Mouse (Mus musculus): ENCODE data around the gene Pygb. TPM values are rescaled to one million over a fixed set of nuclear protein-coding genes. Genes with fewer than 3 reads are reported as not detected.
A peak's percentile ranks its signal among the peaks of the same experiment; 100 is the strongest.

Pygb gene
- 212 and 233 TPM in 2 replicates for polyA plus RNA-seq (2015; fragmentation: Nextera tagmentation; extraction: Ambion mirVana)

GRCm38 (mm10) chr2:150786251-150787180 is at the start of gene Pygb:
Pygb (plus strand) TSS chr2:150786735.
- peak; percentile 91 for ATAC-seq (replicated peaks; ENCODE audit: insufficient number of reproducible peaks, insufficient read depth, low FRiP score, low read depth)
- WGBS = 2% methylated on average over 57 of the region's 58 CpGs
- peaks cover 14% of the 10 kb centered on the region; the same call in 1 of the 2 replicates for H3K36me3 ChIP-seq

GRCm38 (mm10) chr2:150737881-150738280 is 48.7 kb upstream of the Pygb start:
- ATAC-seq (replicated peaks; ENCODE audit: insufficient number of reproducible peaks, insufficient read depth, low FRiP score, low read depth) = no peak
- no peaks in the 10 kb centered on the region for H3K4me1 ChIP-seq (replicated peaks)
- 70% methylated on average over 9 of the region's 9 CpGs for WGBS
- no peaks in the 10 kb centered on the region for H3K36me3 ChIP-seq
- H3K27ac ChIP-seq = no peak overlapping the region
- no peak overlapping the region for H3K9ac ChIP-seq
- H3K9me3 ChIP-seq (replicated peaks) = no peaks in the 10 kb centered on the region
- no peak overlapping the region for H3K4me2 ChIP-seq
- H3K4me3 ChIP-seq = no peak overlapping the region
- H3K27me3 ChIP-seq = no peaks in the 10 kb centered on the region

More at GRCm38 (mm10) chr2:150786251-150787180, at the start of gene Pygb:
- peak within 1 kb of the TSS; percentile 70 for H3K4me2 ChIP-seq
- peak within 1 kb of the TSS; percentile 82 for H3K4me3 ChIP-seq
- H3K4me1 ChIP-seq (replicated peaks) = peaks cover 29% of the 10 kb centered on the region
- H3K27me3 ChIP-seq = no peaks in the 10 kb centered on the region
- peak within 1 kb of the TSS; percentile 85 for H3K9ac ChIP-seq
- peak within 1 kb of the TSS; percentile 95 for H3K27ac ChIP-seq
- no peaks in the 10 kb centered on the region for H3K9me3 ChIP-seq (replicated peaks)

GRCm38 (mm10) chr2:150740145-150740841 is 46.2 kb upstream of the Pygb start:
- Histone ChIP-seq H3K9ac (no peak overlapping the region), H3K4me1 (replicated peaks) (no peaks in the 10 kb centered on the region), H3K27ac (no peak overlapping the region), H3K9me3 (replicated peaks) (no peaks in the 10 kb centered on the region), H3K36me3 (no peaks in the 10 kb centered on the region), H3K4me3 (no peak overlapping the region), H3K4me2 (no peak overlapping the region), H3K27me3 (no peaks in the 10 kb centered on the region)
- ATAC-seq (replicated peaks; ENCODE audit: insufficient number of reproducible peaks, insufficient read depth, low FRiP score, low read depth) = no peak
- 66% methylated on average over 10 of the region's 10 CpGs for WGBS

GRCm38 (mm10) chr2:150741405-150741804 is 45.1 kb upstream of the Pygb start:
- Histone ChIP-seq H3K27me3 (no peaks in the 10 kb centered on the region), H3K9me3 (replicated peaks) (no peaks in the 10 kb centered on the region), H3K9ac (no peak overlapping the region), H3K27ac (no peak overlapping the region), H3K36me3 (no peaks in the 10 kb centered on the region), H3K4me2 (no peak overlapping the region), H3K4me3 (no peak overlapping the region), H3K4me1 (replicated peaks) (no peaks in the 10 kb centered on the region)
- ATAC-seq (replicated peaks; ENCODE audit: insufficient number of reproducible peaks, insufficient read depth, low FRiP score, low read depth) = no peak
- 46% methylated on average over 4 of the region's 4 CpGs for WGBS

GRCm38 (mm10) chr2:150745016-150745415 is 41.5 kb upstream of the Pygb start:
- H3K4me3 ChIP-seq = no peak overlapping the region
- H3K9me3 ChIP-seq (replicated peaks) = no peaks in the 10 kb centered on the region
- 69% methylated on average over 7 of the region's 7 CpGs for WGBS
- ATAC-seq (replicated peaks; ENCODE audit: insufficient number of reproducible peaks, insufficient read depth, low FRiP score, low read depth) = no peak
- no peak overlapping the region for H3K4me2 ChIP-seq
- H3K36me3 ChIP-seq = no peaks in the 10 kb centered on the region
- H3K9ac ChIP-seq = no peak overlapping the region
- H3K27ac ChIP-seq = no peak overlapping the region
- H3K4me1 ChIP-seq (replicated peaks) = peaks cover 7% of the 10 kb centered on the region
- H3K27me3 ChIP-seq = no peaks in the 10 kb centered on the region

GRCm38 (mm10) chr2:150748854-150749253 is 37.7 kb upstream of the Pygb start, which contains the start of gene Entpd6:
Entpd6 (plus strand) TSS chr2:150749042.
- Histone ChIP-seq H3K4me3 (peak within 1 kb of the TSS; percentile 69), H3K27ac (peak within 1 kb of the TSS; percentile 88), H3K4me1 (replicated peaks) (peaks cover 24% of the 10 kb centered on the region), H3K9ac (peak within 1 kb of the TSS; percentile 77), H3K4me2 (peak within 1 kb of the TSS; percentile 98), H3K27me3 (no peaks in the 10 kb centered on the region), H3K36me3 (peaks cover 9% of the 10 kb centered on the region; the same call in 1 of the 2 replicates), H3K9me3 (replicated peaks) (no peaks in the 10 kb centered on the region)
- under 1% methylated on average over 30 of the region's 30 CpGs for WGBS
- peak; percentile 97 for ATAC-seq (replicated peaks; ENCODE audit: insufficient number of reproducible peaks, insufficient read depth, low FRiP score, low read depth)

- WGBS = under 1% methylated on average over 24 of the region's 24 CpGs
- H3K9ac ChIP-seq = peak overlapping the region; percentile 77
- peak overlapping the region; percentile 98 for H3K4me2 ChIP-seq
- H3K27ac ChIP-seq = peak overlapping the region; percentile 88
- ATAC-seq (replicated peaks; ENCODE audit: insufficient number of reproducible peaks, insufficient read depth, low FRiP score, low read depth) = peak; percentile 72
- no peaks in the 10 kb centered on the region for H3K27me3 ChIP-seq
- no peaks in the 10 kb centered on the region for H3K9me3 ChIP-seq (replicated peaks)
- H3K4me3 ChIP-seq = peak overlapping the region; percentile 69
- peaks cover 9% of the 10 kb centered on the region; the same call in 1 of the 2 replicates for H3K36me3 ChIP-seq
- peaks cover 26% of the 10 kb centered on the region for H3K4me1 ChIP-seq (replicated peaks)
These were observed 37.3 kb upstream of the Pygb start for GRCm38 (mm10) chr2:150749283-150749682.

- 63% methylated on average over 13 of the region's 13 CpGs for WGBS
These were observed 36.2 kb upstream of the Pygb start for GRCm38 (mm10) chr2:150750129-150750979.

GRCm38 (mm10) chr2:150755016-150755415 is 31.5 kb upstream of the Pygb start:
- H3K27me3 ChIP-seq = no peaks in the 10 kb centered on the region
- H3K4me3 ChIP-seq = no peak overlapping the region
- no peak overlapping the region for H3K4me2 ChIP-seq
- no peak for ATAC-seq (replicated peaks; ENCODE audit: insufficient number of reproducible peaks, insufficient read depth, low FRiP score, low read depth)
- peaks cover 20% of the 10 kb centered on the region for H3K4me1 ChIP-seq (replicated peaks)
- peaks cover 44% of the 10 kb centered on the region for H3K36me3 ChIP-seq
- H3K9ac ChIP-seq = no peak overlapping the region
- H3K9me3 ChIP-seq (replicated peaks) = no peaks in the 10 kb centered on the region
- H3K27ac ChIP-seq = no peak overlapping the region
- 89% methylated on average over 3 of the region's 3 CpGs for WGBS

More at GRCm38 (mm10) chr2:150750129-150750979, 36.2 kb upstream of the Pygb start:
- Histone ChIP-seq H3K27ac (no peak overlapping the region), H3K4me2 (peak overlapping the region; percentile 98), H3K9ac (no peak overlapping the region), H3K36me3 (peaks cover 9% of the 10 kb centered on the region; the same call in 1 of the 2 replicates), H3K4me1 (replicated peaks) (peaks cover 26% of the 10 kb centered on the region), H3K4me3 (peak overlapping the region; percentile 69; the same call in 1 of the 2 replicates), H3K9me3 (replicated peaks) (no peaks in the 10 kb centered on the region), H3K27me3 (no peaks in the 10 kb centered on the region)
- ATAC-seq (replicated peaks; ENCODE audit: insufficient number of reproducible peaks, insufficient read depth, low FRiP score, low read depth) = no peak

GRCm38 (mm10) chr2:150761476-150761875 is 25.1 kb upstream of the Pygb start:
- Histone ChIP-seq H3K4me3 (no peak overlapping the region), H3K9me3 (replicated peaks) (no peaks in the 10 kb centered on the region), H3K9ac (no peak overlapping the region), H3K36me3 (peaks cover 48% of the 10 kb centered on the region), H3K27me3 (no peaks in the 10 kb centered on the region), H3K4me1 (replicated peaks) (peaks cover 12% of the 10 kb centered on the region), H3K4me2 (no peak overlapping the region), H3K27ac (no peak overlapping the region)
- WGBS = 83% methylated on average over 7 of the region's 7 CpGs
- no peak for ATAC-seq (replicated peaks; ENCODE audit: insufficient number of reproducible peaks, insufficient read depth, low FRiP score, low read depth)
